Mouse (Mus musculus) spleen, adult 2 months (tissue): ENCODE data around the gene Kdr.

Source experiments
- CTCF ChIP-seq: fragments of 200-500 bp; IDR thresholded peaks from 2 replicates; pipeline ENCODE4 v1.5.1; 2011; ENCODE audit warnings: mild to moderate bottlenecking, inconsistent platforms; ENCODE audit not compliant: insufficient read depth, insufficient read length, insufficient replicate concordance; ENCODE audit errors: extremely low read depth
- POLR2A ChIP-seq: fragments of 200-500 bp; IDR thresholded peaks from 2 replicates; pipeline ENCODE4 v1.6.1; 2011; ENCODE audit warnings: low read depth, low read length, inconsistent platforms

DNA sequence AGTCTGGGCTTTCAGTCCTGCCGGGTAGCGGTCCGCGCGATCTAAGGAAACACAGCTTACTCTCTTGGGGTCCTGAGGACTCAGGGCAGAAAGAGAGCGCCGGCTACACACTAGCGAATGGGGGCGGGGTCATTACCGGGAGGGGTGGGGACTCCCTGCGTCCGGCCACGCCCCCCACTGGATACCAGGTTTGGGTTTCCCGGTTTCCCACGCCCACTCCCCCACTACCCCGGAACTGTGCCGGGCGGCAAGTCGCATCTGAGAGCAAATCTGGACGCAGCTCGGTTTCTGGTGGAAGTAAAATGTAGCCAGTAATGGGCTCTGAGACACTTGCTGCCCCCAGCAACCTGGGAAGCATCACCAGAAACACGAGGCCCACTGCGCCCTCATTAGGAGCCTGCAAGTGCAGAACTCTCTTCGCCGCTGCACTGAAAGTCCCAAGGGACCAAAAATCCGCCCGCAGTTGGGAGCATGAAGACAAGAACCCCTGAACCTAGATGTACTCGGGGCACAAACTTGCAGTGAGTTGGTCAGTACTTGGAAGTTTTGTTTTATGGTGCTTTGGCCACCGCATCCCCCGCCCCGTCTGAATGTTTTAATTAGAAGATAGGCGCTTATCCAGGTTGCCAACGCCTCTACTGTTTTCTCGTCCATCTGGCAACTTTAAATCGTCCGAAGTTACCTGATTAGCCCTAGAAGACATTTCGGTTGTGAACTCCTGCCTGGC lies at the start of gene Kdr:
- TF ChIP-seq POLR2A (no peak; the same call in 1 of the 2 replicates), CTCF (no peak)
